Mouse (Mus musculus) thymus, postnatal 4 days (tissue): ENCODE measurements around the gene Eloa.

Experiments
- DNase-seq: peaks from one replicate; pipeline ENCODE4 v3.0.0; 2021

Eloa gene

GRCm38 (mm10) chr4:136030968-136031909, 9.7 kb upstream of the Eloa start:
- DNase-seq: peak; percentile 40

- DNase-seq: no peak
Observed at GRCm38 (mm10) chr4:136028689-136029088, 7.1 kb upstream of the Eloa start.

GRCm38 (mm10) chr4:136028132-136028564, 6.6 kb upstream of the Eloa start:
- peak; percentile 58 for DNase-seq

- no peak for DNase-seq
Observed at GRCm38 (mm10) chr4:136027416-136028131, 6.0 kb upstream of the Eloa start.

GRCm38 (mm10) chr4:136025350-136025749, 3.8 kb upstream of the Eloa start:
- DNase-seq: no peak

GRCm38 (mm10) chr4:136022924-136023323, 1.4 kb upstream of the Eloa start:
- DNase-seq: peak; percentile 53

- no peak for DNase-seq
Observed at GRCm38 (mm10) chr4:136020743-136021548, 617 bp downstream of the Eloa start.

- DNase-seq: no peak
Observed at GRCm38 (mm10) chr4:136016059-136016602, 5.4 kb downstream of the Eloa start.

GRCm38 (mm10) chr4:136010586-136010985, 11.0 kb downstream of the Eloa start:
- no peak for DNase-seq

- no peak for DNase-seq
Observed at GRCm38 (mm10) chr4:136008782-136009447, 12.6 kb downstream of the Eloa start.

- no peak for DNase-seq
Observed at GRCm38 (mm10) chr4:136006821-136007220, 14.7 kb downstream of the Eloa start.

GRCm38 (mm10) chr4:136004921-136005320, 16.6 kb downstream of the Eloa start:
- no peak for DNase-seq

GRCm38 (mm10) chr4:136004107-136004675, 17.4 kb downstream of the Eloa start:
- no peak for DNase-seq

GRCm38 (mm10) chr4:135995118-135995517, 26.4 kb downstream of the Eloa start:
- DNase-seq: no peak

GRCm38 (mm10) chr4:135993941-135994340, 27.6 kb downstream of the Eloa start:
- DNase-seq: no peak

- no peak for DNase-seq
Observed at GRCm38 (mm10) chr4:135987714-135988113, 33.8 kb downstream of the Eloa start.

GRCm38 (mm10) chr4:135986943-135987710, 34.4 kb downstream of the Eloa start, which contains the start of gene Pithd1:
Pithd1 (minus strand) TSS chr4:135987264.
- peak; percentile 95 for DNase-seq

GRCm38 (mm10) chr4:135986301-135986942, 35.1 kb downstream of the Eloa start:
- DNase-seq: peak; percentile 26

GRCm38 (mm10) chr4:135985769-135986168, 35.8 kb downstream of the Eloa start:
- no peak for DNase-seq

- no peak for DNase-seq
Observed at GRCm38 (mm10) chr4:135985193-135985592, 36.4 kb downstream of the Eloa start.
